Mouse (Mus musculus) intestine, postnatal 0 days (tissue): Measurements from ENCODE around the gene D2hgdh. TPM values are rescaled to one million over a fixed set of nuclear protein-coding genes. Genes with fewer than 3 reads are reported as not detected.

Experiments used
- polyA plus RNA-seq: library from polyadenylated mRNA; unstranded; fragments of >200 nt; fragmentation: Nextera tagmentation; extraction: Ambion mirVana; gene quantifications from 2 replicates; pipeline ENCODE4 v1.2.1, GENCODE M21; 2015

Gene D2hgdh
- polyA plus RNA-seq, 1 experiment from 2014 or later = 9.3 TPM

Other genes starting within 250 kb of the D2hgdh start
- 116 and 121 TPM in 2 replicates for gene Stk25, start 166.2 kb upstream of the D2hgdh start, polyA plus RNA-seq
- gene Bok, start 139.2 kb upstream of the D2hgdh start, polyA plus RNA-seq = 54.4 and 57.2 TPM in 2 replicates
- 66.7 and 66.9 TPM in 2 replicates for gene Atg4b, start 73.4 kb upstream of the D2hgdh start, polyA plus RNA-seq
- gene Thap4, start 70.0 kb upstream of the D2hgdh start, polyA plus RNA-seq = 56.6 and 59.0 TPM in 2 replicates
- 85.8 and 87.1 TPM in 2 replicates for gene Dtymk, start 23.0 kb upstream of the D2hgdh start, polyA plus RNA-seq
- gene Ing5, start 20.9 kb upstream of the D2hgdh start, polyA plus RNA-seq = 6.0 and 7.2 TPM in 2 replicates
- 13.3 and 14.1 TPM in 2 replicates for gene Gal3st2, start 36.4 kb downstream of the D2hgdh start, polyA plus RNA-seq
- gene Gal3st2b, start 93.4 kb downstream of the D2hgdh start, polyA plus RNA-seq = 0.17 and 0.21 TPM in 2 replicates
- 0.07 and 0.08 TPM in 2 replicates for gene Gal3st2c, start 165.6 kb downstream of the D2hgdh start, polyA plus RNA-seq
- not detected in 2 replicates for gene Neu4, start 195.5 kb downstream of the D2hgdh start, polyA plus RNA-seq
- gene Pdcd1, start 227.6 kb downstream of the D2hgdh start, polyA plus RNA-seq = 0.09 and 0.14 TPM in 2 replicates